Mouse (Mus musculus): Measurements from ENCODE around the gene Ptprs. TPM values are rescaled to one million over a fixed set of nuclear protein-coding genes. Genes with fewer than 3 reads are reported as not detected.
"Not testable (repeated sequence)": the region's sequence is repeated elsewhere in the genome, so short reads cannot be mapped to it uniquely, and the experiment has no call there.

Gene Ptprs
- total RNA-seq (2021) = 100 to 1,000 TPM; 657 to 686 TPM

- DNase-seq = peak; percentile 99
These were observed at the start of gene Ptprs for GRCm38 (mm10) chr17:56476402-56476752. Ptprs (minus strand) TSS chr17:56476483.

- DNase-seq = no peak
These were observed 48.7 kb upstream of the Ptprs start for GRCm38 (mm10) chr17:56524943-56525342.

GRCm38 (mm10) chr17:56522744-56523143 is 46.5 kb upstream of the Ptprs start:
- DNase-seq = peak in 1 of 2 experiments; percentile 3

DNA sequence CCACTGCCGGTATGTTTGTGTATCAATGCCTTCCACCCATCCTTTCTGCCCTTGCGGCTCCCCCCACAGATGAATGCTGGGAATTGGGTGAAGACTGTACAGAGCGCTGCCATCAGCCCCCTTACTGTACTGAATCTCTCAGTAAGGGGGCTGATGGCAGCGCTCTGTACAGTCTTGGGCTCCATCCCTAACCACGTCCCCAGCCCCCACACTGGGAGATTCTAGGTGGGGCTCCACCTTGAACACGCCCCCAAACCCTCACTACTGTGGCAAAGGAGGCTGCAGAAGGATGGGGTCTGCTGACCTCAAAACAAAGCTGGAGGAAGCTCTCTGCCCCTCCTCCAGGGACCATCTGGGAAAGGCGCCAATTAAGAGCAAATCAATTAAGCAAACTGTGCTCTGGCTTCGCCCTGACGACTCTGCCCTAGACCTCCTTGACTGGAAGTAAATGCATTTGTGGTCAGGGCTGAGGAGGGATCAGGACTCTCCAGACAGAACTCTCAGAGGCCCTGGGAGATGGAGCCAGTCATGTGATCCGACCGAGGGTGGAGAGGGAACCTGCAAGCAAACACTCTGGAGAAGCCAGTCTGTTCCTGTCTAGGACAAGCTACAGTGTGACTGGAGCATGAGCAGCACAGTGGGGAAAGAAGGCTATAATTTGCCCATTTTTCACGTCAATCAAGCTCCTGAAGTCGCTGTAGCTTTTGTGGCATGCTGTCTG is 39.6 kb upstream of the Ptprs start:
- peak in 1 of 2 experiments; percentile 15 for DNase-seq

DNA sequence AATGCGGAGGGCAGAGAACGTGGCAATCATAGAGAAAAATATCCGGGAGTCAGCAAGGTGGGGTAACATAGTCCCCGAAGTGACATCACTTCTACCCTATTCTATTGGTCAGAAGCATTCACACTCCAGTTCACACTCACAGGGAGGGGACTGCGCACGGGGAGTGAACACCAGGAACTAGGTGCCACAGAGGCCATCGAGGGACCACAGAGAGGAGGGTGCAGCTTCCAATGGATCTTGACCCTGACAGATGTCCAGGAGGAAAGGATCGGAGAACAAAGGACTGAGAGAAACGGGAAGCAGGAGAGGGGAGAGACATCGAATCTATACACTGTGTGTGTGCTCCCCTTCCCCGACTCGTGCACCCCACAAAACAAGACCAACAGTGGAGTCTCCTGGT is 38.6 kb upstream of the Ptprs start:
- DNase-seq = peak in 1 of 2 experiments; percentile 2

GRCm38 (mm10) chr17:56514330-56514729 is 38.0 kb upstream of the Ptprs start:
- DNase-seq = peak in 1 of 2 experiments; percentile 0

DNA sequence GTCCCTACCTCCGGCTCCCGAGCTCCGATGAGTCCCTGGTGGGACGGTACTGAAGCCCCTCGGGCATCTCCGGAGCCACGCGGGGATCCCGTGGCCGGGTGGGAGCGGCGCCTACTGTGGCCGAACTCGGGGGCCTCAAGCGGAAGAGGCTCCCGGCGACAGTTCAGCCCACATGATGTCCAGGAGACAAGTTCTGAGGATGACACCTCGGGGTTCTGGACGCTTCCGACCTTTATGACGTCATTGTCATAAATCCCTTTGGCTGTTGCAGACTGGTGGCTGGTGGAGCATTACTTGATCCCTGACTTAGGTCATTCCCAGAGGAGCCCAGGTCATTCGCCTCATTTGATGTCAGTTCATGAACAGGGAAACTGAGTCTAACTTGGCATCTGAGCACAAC is 36.0 kb upstream of the Ptprs start, which contains the start of gene Znrf4:
Znrf4 (minus strand) TSS at position 122 of the 400 bp plus-strand sequence.
- no peak for DNase-seq

- DNase-seq = no peak
These were observed 35.4 kb upstream of the Ptprs start for GRCm38 (mm10) chr17:56511707-56512090.

DNA sequence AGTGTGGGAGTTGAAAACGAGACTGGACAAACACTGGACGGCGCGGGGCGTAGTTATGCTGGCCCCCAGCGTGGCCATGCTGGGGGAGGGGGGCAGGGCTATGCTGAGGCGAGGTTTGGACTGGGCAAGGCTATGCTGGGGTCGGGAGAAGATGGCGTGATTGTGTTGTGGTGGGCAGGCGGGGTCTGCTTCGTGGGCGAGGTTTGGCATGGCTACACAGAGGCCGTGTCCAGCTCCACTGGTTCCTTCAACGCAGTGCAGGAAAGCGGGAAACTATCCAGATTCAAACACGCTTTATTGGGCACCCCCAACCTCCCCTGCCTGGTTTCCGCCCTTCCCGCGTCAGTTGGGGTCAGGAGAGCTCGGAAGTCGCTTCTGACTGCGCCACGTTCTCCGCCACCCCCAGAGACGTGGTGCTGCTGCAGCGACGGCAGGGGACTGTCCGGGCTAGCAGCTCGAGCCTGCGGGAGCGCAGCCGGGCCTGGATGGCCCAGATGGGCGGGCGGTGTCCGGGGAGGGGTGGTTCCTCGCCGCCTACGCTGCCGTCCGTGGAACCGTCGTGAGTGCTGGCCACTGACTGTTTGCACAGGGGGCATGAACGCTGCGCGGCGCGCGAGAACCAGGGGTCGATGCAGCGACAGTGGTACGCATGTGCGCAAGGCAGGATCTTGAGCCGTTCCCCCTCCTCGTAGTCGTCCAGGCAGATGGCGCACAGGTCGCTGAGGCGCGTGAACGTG is 34.9 kb upstream of the Ptprs start:
- peak in 1 of 2 experiments; percentile 15 for DNase-seq

DNA sequence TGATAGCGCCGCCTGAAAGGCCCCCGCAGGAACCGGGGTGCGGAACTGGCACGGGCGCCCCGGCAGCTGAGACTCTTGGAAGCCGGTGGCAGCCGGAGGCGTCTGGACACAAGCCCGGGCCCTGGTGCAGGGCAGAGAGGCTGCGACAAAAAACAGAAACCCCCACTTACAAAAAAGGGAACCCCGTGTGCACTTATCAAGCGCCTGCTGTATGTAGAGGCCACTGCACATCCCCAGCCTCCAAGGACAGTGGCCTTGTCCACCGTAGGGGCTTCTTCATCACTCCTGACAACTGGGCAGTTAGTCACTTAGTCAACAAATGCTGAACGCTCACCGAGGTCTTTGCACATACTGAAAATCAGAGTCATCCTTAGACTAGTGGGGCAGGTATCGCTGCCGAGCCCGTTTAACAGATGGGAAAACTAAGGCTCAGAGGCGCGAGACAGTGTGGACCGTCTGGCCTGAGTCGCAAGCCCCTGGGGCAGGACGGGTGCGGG is 34.2 kb upstream of the Ptprs start:
- peak; percentile 62 to 76 for DNase-seq

GRCm38 (mm10) chr17:56509707-56510472 is 33.6 kb upstream of the Ptprs start:
- DNase-seq = peak in 1 of 2 experiments; percentile 43

- peak in 1 of 2 experiments; percentile 0 for DNase-seq
These were observed 32.8 kb upstream of the Ptprs start for GRCm38 (mm10) chr17:56509021-56509640.

- peak; percentile 95 to 96 for DNase-seq
These were observed 31.1 kb upstream of the Ptprs start for GRCm38 (mm10) chr17:56507161-56508068.

- peak in 1 of 2 experiments; percentile 4 for DNase-seq
These were observed 30.3 kb upstream of the Ptprs start for GRCm38 (mm10) chr17:56506417-56507065.

DNA sequence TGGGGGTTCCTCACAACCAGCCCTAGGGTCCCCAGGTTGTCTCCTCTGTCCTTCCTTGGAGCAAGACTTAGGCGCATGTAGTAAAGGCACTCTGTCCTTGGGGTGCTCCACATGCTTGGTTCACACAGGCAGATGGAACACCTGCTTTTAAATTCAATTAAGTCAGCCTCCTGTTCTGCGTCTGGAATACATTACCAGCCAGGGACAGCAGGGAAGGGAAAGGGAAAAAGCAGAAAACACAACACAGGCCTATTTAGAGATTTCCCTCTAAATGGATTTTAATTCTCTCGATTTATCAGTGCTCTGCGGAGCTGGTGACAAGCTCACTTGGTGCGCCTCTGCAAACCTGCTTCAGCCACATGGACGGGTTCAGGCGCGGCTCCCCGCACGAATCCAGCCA is 29.1 kb upstream of the Ptprs start:
- peak in 1 of 2 experiments; percentile 12 for DNase-seq

DNA sequence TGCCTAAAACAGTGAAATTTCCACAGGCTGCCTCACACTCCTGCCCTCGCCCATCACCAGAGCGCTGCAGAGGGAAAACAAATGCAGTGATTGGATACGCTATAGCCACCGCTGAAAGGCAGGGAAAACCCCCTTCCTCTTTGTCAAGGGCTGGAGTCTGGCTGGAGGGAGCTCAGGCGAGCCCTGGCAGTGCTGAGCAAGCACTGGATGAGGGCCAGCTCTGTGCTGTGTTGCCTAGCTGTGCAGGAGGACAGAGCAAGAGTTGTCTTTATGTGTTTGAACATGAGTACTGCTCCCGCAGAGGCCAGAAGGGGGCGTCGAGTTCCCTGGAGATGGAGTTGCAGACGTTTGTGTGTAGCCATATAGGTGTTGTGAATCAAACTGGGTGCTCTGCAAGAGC is 26.2 kb upstream of the Ptprs start:
- peak; percentile 72 to 81 for DNase-seq

- not testable (repeated sequence) for DNase-seq
These were observed 25.5 kb upstream of the Ptprs start for GRCm38 (mm10) chr17:56501635-56502400.

- DNase-seq = no peak
These were observed 22.9 kb upstream of the Ptprs start for GRCm38 (mm10) chr17:56499229-56499628.

DNA sequence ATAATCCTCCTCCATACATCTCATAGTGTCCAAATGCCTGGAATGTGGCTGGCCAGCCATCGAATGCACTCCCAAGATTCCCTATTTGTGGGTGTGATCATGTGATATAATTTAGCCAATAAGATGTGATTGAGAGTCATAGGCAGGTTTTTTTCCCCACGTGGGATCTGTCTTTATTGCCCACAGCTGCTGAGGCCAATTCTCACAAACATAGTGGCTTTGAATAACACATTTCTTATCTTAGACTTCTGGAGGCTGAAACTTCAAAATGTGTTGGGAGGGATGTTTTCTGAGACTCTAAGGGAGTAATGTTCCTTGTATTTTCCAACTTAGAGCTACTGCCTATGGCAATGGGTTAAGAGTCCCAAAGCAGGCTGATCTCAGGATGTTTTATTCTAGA is 18.2 kb upstream of the Ptprs start:
- DNase-seq = no peak

- DNase-seq = peak in 1 of 2 experiments; percentile 47
These were observed 17.6 kb upstream of the Ptprs start for GRCm38 (mm10) chr17:56493841-56494240.

Data from layer of hippocampus, postnatal 36 days (tissue).